23 mouse cellular contexts compared by ENCODE assay signal in genomic region chr6:143895092-143895491, GRCm38 (mm10).
DNase-seq lines count a peak whose midpoint lies in the region; ATAC-seq lines count a peak whose summit lies in the region.
"Had no signal": no experiment of that assay in that cellular context is flagged by ENCODE, and none has a peak within 500 bp of the region (broad histone marks: within the 10 kb centered on the region; RNA-seq: fewer than 3 reads in every experiment).

No protein-coding gene starts in this region.

- H3K4me2 ChIP-seq in neural tube, embryonic 15.5 days: no peak overlapping the region

- intact Hi-C loops in heart, postnatal 10 days (cut with DNase I): no loop called here

- no peak for DNase-seq in frontal cortex, postnatal 10 days (ENCODE audit: low spot score in 2 of 2)
- peak; percentile 71 for DNase-seq in heart, adult 11 months
- no peak for DNase-seq in heart, postnatal 10 days
- peak; percentile 8 for DNase-seq in neural tube, embryonic 10.5 days (ENCODE audit: extremely low spot score, low spot score)
- peak; percentile 8 for DNase-seq in brain, adult 2 months (ENCODE audit: low read depth, low spot score)
- no peak for DNase-seq in left cerebral cortex, adult 11 months (ENCODE audit: low spot score)
- DNase-seq: adrenal gland, adult 2 months; adrenal gland, adult 8-10 months; adrenal gland, postnatal 10 days; adrenal gland, postnatal 14 days; adrenal gland, postnatal 25 days; adrenal gland, postnatal 36 days; B cell, adult 2 months; cerebellum, adult 11 months; cerebellum, adult 11-12 months; cerebellum, adult 18-20 months had no signal

- H3K36me3 ChIP-seq in neural tube, embryonic 15.5 days: no peaks in the 10 kb centered on the region
- H3K36me3 ChIP-seq: G1E had no signal

- no peak overlapping the region for H3K9ac ChIP-seq in neural tube, embryonic 15.5 days (replicated peaks)

- H3K4me3 ChIP-seq in neural tube, embryonic 15.5 days (replicated peaks): no peak overlapping the region

- peak; percentile 66 for ATAC-seq in frontal cortex, adult (ENCODE audit: low TSS enrichment)
- no peak for ATAC-seq in neural tube, embryonic 15.5 days (ENCODE audit: low FRiP score)
- ATAC-seq: activated CD4-positive, CD25-positive, alpha-beta regulatory T cell, adult 4 months; CD4-positive, CD25-positive, alpha-beta regulatory T cell, adult 4 months; Patski had no signal

- no peaks in the 10 kb centered on the region for H3K27me3 ChIP-seq in neural tube, embryonic 15.5 days (replicated peaks)
- H3K27me3 ChIP-seq: CH12.LX, Patski had no signal

- WGBS in neural tube, embryonic 15.5 days: 94% methylated on average over 6 of the region's 6 CpGs

- H3K9me3 ChIP-seq in neural tube, embryonic 15.5 days (replicated peaks): no peaks in the 10 kb centered on the region

- no peak overlapping the region for H3K27ac ChIP-seq in neural tube, embryonic 15.5 days (replicated peaks)

- no peaks in the 10 kb centered on the region for H3K4me1 ChIP-seq in neural tube, embryonic 15.5 days

Comparison
In these comparisons a context has a peak if more than half of its experiments do, and no peak if none do; other contexts are left out.
1. DNase-seq: peak in heart, adult 11 months (single experiment), neural tube, embryonic 10.5 days (single experiment) and brain, adult 2 months (single experiment); none in frontal cortex, postnatal 10 days (0 of 2), heart, postnatal 10 days (0 of 2) and left cerebral cortex, adult 11 months (single experiment).